Mouse (Mus musculus): ENCODE data around the gene Eif3k.

DNA sequence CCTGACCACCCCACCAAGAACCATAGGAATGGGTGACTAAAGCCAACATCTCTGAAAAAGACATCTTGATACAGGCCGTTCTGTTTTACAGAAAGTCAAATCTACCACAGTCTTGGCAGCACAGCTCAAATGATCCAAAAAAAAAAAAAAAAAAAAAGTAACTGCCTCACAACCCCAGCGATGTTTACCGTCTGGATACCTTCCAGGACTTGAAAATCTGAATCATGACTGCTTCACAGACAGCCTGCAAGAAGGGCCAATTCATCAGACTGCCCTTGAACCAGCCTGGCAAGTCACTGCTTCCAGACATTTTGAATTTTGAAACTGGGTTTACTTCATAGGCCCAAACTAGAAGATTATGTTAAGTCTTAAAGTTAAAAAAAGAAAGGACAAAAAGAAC, 28.9 kb downstream of the Eif3k start:
- TF ChIP-seq POLR2A (IDR thresholded peaks at IDR 0.05; ENCODE audit: extremely low read depth, insufficient read depth, low read length) (no peak), CTCF (IDR thresholded peaks at IDR 0.05; ENCODE audit: extremely low read depth, insufficient read depth, low read length) (no peak)

All from cortical plate, adult 2 months (tissue).